Mouse (Mus musculus): Measurements from ENCODE around the gene Sp3.
A peak's percentile ranks its signal among the peaks of the same experiment; 100 is the strongest.

GRCm38 (mm10) chr2:72979659-72980071 lies 581 bp downstream of the Sp3 start:
- no peak for TF ChIP-seq CTCF (IDR thresholded peaks at IDR 0.05; ENCODE audit: control insufficient read depth, insufficient read depth, low read length)
- TF ChIP-seq POLR2A (IDR thresholded peaks at IDR 0.05; ENCODE audit: borderline replicate concordance, control insufficient read depth, low read depth, low read length): peak; percentile 48; the same call in 1 of the 2 replicates

Data from bone marrow, adult 2 months (tissue).